Mouse (Mus musculus): Measurements from ENCODE around the gene Rhbg. TPM values are rescaled to one million over a fixed set of nuclear protein-coding genes. Genes with fewer than 3 reads are reported as not detected.

The Rhbg gene
- polyA plus RNA-seq, 1 experiment from 2014 or later: 0.26 TPM

DNA sequence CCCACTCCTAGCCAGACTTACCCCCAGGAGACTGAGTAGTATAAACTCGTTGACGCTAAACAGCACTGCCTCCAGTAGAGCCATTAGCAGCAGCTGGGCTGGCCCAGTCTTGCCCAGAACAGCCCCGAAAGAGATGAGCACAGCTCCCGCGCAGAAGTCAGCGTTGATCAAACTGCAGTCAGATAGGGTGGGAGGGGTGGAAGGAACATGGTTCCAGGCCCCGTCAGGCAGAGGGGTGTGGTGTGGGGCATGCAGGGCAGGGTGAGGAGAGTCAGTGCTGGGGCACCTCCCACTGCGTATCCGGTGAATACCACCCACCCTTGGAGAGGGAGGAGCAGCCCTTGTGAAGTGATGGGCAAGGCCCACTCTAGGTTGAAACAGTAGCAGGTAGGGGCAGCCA lies 6.8 kb downstream of the Rhbg start:
- no peak for DNase-seq (ENCODE audit: low spot score)
- Histone ChIP-seq H3K27me3 (replicated peaks; ENCODE audit: control insufficient read depth, insufficient read depth, low read length) (peaks cover 23% of the 10 kb centered on the region), H3K9me3 (ENCODE audit: control insufficient read depth, low read length) (no peaks in the 10 kb centered on the region), H3K36me3 (ENCODE audit: control insufficient read depth, insufficient read depth, low read length) (no peaks in the 10 kb centered on the region), H3K4me2 (ENCODE audit: low read length) (no peak overlapping the region), H3K4me3 (ENCODE audit: low read depth, low read length) (no peak overlapping the region), H3K9ac (ENCODE audit: low read length) (no peak overlapping the region), H3K27ac (ENCODE audit: low read depth) (no peak overlapping the region), H3K4me1 (replicated peaks; ENCODE audit: control insufficient read depth, insufficient read depth, low read length) (no peaks in the 10 kb centered on the region)
- WGBS: 39% methylated on average over 9 of the region's 9 CpGs
- ATAC-seq (replicated peaks; ENCODE audit: low FRiP score, low TSS enrichment, low read depth): no peak

DNA sequence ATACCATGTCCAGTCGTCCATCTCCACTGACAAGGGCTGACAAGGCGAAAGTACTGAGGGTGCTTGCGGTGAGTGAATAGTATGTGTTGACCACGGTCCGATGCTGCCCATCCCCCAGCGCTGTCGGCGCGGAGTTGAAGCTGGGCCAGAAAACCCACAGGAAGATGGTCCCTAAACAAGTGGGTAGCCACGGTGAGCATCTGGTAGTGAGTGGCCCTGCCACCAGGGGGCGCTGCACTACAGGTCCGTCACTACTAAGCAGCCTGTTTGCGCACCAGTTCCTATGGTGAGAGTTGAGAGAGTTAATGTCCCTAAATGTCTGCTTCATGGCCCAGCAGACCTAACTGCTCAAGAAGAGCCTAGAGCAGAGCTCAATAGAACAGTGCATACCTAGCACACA lies 8.7 kb downstream of the Rhbg start:
- no peaks in the 10 kb centered on the region for H3K36me3 ChIP-seq (ENCODE audit: control insufficient read depth, insufficient read depth, low read length)
- no peak overlapping the region for H3K9ac ChIP-seq (ENCODE audit: low read length)
- no peaks in the 10 kb centered on the region for H3K9me3 ChIP-seq (ENCODE audit: control insufficient read depth, low read length)
- no peak overlapping the region for H3K4me3 ChIP-seq (ENCODE audit: low read depth, low read length)
- DNase-seq (ENCODE audit: low spot score): peak; percentile 86
- H3K27me3 ChIP-seq (replicated peaks; ENCODE audit: control insufficient read depth, insufficient read depth, low read length): peaks cover 41% of the 10 kb centered on the region
- WGBS: 26% methylated on average over 13 of the region's 13 CpGs
- no peak; the same call in 1 of the 2 replicates for ATAC-seq (replicated peaks; ENCODE audit: low FRiP score, low TSS enrichment, low read depth)
- H3K4me2 ChIP-seq (ENCODE audit: low read length): no peak overlapping the region
- no peak overlapping the region for H3K27ac ChIP-seq (ENCODE audit: low read depth)
- H3K4me1 ChIP-seq (replicated peaks; ENCODE audit: control insufficient read depth, insufficient read depth, low read length): no peaks in the 10 kb centered on the region

- WGBS: 22% methylated on average over 2 of the region's 2 CpGs
- Histone ChIP-seq H3K27ac (ENCODE audit: low read depth) (no peak overlapping the region), H3K4me2 (ENCODE audit: low read length) (no peak overlapping the region), H3K36me3 (ENCODE audit: control insufficient read depth, insufficient read depth, low read length) (no peaks in the 10 kb centered on the region), H3K9me3 (ENCODE audit: control insufficient read depth, low read length) (no peaks in the 10 kb centered on the region), H3K27me3 (replicated peaks; ENCODE audit: control insufficient read depth, insufficient read depth, low read length) (peaks cover 58% of the 10 kb centered on the region), H3K4me3 (ENCODE audit: low read depth, low read length) (no peak overlapping the region), H3K9ac (ENCODE audit: low read length) (no peak overlapping the region), H3K4me1 (replicated peaks; ENCODE audit: control insufficient read depth, insufficient read depth, low read length) (no peaks in the 10 kb centered on the region)
- no peak for ATAC-seq (replicated peaks; ENCODE audit: low FRiP score, low TSS enrichment, low read depth)
- DNase-seq (ENCODE audit: low spot score): no peak
Observed at GRCm38 (mm10) chr3:88244071-88244470, 10.4 kb downstream of the Rhbg start.

DNA sequence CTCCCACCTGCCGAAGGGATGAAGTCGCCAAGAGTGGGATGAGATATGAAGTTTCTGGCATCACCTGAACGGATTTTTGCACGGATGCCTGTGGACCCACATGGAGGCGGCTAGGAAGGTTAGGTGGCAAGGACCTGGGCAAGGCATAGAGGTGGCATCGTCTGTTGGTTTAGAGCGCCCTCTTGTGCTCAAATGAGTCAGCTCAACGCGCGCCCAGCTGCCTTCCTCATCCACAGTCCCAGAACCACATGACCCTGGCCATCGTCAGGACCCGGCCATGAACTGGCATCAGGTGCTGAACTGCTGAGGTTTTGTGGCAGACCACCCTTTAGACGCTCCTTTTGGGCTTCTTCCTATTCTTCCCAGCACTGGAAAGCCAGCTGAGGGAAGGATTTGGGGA lies 12.0 kb downstream of the Rhbg start:
- H3K4me3 ChIP-seq (ENCODE audit: low read depth, low read length): no peak overlapping the region
- H3K27ac ChIP-seq (ENCODE audit: low read depth): no peak overlapping the region
- no peaks in the 10 kb centered on the region for H3K9me3 ChIP-seq (ENCODE audit: control insufficient read depth, low read length)
- H3K4me1 ChIP-seq (replicated peaks; ENCODE audit: control insufficient read depth, insufficient read depth, low read length): no peaks in the 10 kb centered on the region
- H3K36me3 ChIP-seq (ENCODE audit: control insufficient read depth, insufficient read depth, low read length): no peaks in the 10 kb centered on the region
- 2% methylated on average over 13 of the region's 13 CpGs for WGBS
- H3K27me3 ChIP-seq (replicated peaks; ENCODE audit: control insufficient read depth, insufficient read depth, low read length): peaks cover 73% of the 10 kb centered on the region
- no peak overlapping the region for H3K4me2 ChIP-seq (ENCODE audit: low read length)
- no peak overlapping the region for H3K9ac ChIP-seq (ENCODE audit: low read length)
- ATAC-seq (replicated peaks; ENCODE audit: low FRiP score, low TSS enrichment, low read depth) (no peak), DNase-seq (ENCODE audit: low spot score) (peak; percentile 85)

DNA sequence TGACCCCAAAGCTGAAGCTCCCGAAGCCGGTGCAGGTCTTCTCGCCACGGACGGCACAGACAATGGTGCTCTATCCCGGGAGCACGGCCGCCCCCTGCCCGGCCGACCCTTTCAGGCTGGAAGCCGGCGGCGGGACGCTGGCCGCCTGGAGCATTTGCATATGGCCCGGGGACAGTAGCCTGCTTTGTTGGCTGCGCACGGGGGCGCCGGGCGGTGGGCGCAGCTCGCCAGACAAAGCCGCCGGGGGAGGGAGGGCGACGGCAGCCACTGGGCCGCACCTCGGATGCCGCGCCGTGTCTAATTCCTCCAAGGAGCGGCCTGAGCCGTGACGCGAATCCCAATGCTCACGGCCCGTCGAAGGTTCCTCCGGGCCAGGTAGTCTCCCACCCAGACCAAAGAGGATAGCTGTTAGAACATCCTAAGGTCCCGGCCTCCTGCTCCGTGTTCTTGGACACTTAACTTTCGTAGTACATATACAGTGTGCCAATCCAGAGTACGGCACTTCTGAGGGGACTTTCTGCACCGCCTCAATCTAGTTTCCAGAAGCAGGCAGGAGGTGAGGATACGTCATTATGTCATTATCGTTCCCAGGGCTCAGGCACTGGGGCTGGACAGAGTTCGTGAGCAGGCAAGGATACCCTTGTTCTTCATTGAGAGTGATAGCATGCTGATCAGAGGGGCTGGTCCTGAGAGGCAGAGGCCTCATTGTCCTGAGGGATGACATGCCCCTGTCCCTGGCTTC lies 13.3 kb downstream of the Rhbg start:
- Histone ChIP-seq H3K4me1 (replicated peaks; ENCODE audit: control insufficient read depth, insufficient read depth, low read length) (no peaks in the 10 kb centered on the region), H3K9ac (ENCODE audit: low read length) (no peak overlapping the region), H3K27me3 (replicated peaks; ENCODE audit: control insufficient read depth, insufficient read depth, low read length) (peaks cover 80% of the 10 kb centered on the region), H3K27ac (ENCODE audit: low read depth) (no peak overlapping the region), H3K4me3 (ENCODE audit: low read depth, low read length) (no peak overlapping the region), H3K9me3 (ENCODE audit: control insufficient read depth, low read length) (no peaks in the 10 kb centered on the region), H3K36me3 (ENCODE audit: control insufficient read depth, insufficient read depth, low read length) (no peaks in the 10 kb centered on the region), H3K4me2 (ENCODE audit: low read length) (peak overlapping the region; percentile 30)
- ATAC-seq (replicated peaks; ENCODE audit: low FRiP score, low TSS enrichment, low read depth) (no peak), DNase-seq (ENCODE audit: low spot score) (no peak)
- WGBS: 3% methylated on average over 48 of the region's 48 CpGs

DNA sequence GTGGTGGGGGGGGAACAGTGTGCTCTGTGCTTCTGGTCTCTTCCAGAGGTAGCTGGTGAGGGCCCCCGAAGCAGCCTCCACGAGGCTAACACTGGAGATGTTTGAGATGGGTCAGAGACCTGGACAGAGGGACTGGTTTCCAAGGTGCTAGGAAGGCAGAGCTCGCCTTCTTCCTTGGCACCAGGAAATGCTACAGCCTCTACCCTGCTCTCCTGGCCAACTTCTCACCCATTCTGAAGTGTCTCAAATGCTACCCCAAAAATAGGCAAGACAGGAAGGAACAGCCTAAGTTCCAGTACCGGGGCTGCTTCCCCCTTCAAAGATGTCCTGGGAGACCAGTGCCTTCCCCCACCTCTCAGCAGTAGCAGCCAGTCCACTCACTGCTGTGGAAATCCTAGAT lies 15.1 kb downstream of the Rhbg start:
- no peak for ATAC-seq (replicated peaks; ENCODE audit: low FRiP score, low TSS enrichment, low read depth)
- no peaks in the 10 kb centered on the region for H3K36me3 ChIP-seq (ENCODE audit: control insufficient read depth, insufficient read depth, low read length)
- H3K9ac ChIP-seq (ENCODE audit: low read length): no peak overlapping the region
- H3K27ac ChIP-seq (ENCODE audit: low read depth): no peak overlapping the region
- peaks cover 68% of the 10 kb centered on the region for H3K27me3 ChIP-seq (replicated peaks; ENCODE audit: control insufficient read depth, insufficient read depth, low read length)
- H3K9me3 ChIP-seq (ENCODE audit: control insufficient read depth, low read length): no peaks in the 10 kb centered on the region
- DNase-seq (ENCODE audit: low spot score): no peak
- 64% methylated on average over 4 of the region's 4 CpGs for WGBS
- H3K4me1 ChIP-seq (replicated peaks; ENCODE audit: control insufficient read depth, insufficient read depth, low read length): no peaks in the 10 kb centered on the region
- H3K4me2 ChIP-seq (ENCODE audit: low read length): no peak overlapping the region
- H3K4me3 ChIP-seq (ENCODE audit: low read depth, low read length): no peak overlapping the region

DNA sequence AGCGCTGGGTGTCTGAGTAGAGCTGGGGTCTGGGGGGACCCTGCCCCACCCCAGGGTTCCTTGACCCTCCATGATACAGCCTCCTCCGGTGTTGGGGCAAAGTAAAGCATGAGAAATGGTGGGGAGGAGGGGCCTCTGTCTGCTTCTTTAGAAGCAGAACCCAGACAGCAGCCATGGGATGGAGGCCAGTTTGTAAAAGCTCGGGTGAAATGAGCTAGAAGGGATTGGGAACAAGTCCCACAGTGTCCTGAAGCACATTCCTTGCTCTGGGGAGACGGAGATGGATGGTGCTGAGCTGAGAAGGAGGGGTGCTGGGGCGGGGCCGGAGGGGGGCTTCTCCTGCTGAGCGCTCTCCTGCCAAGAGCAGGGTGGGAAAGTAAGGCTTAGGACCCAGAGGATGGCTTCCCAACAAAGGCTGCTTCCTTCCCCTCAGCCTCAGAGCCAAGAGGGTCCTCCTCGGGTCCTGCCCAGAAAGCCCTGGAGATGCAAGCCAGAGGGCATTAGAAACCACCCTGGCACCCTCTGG lies 15.6 kb downstream of the Rhbg start:
- H3K27ac ChIP-seq (ENCODE audit: low read depth): no peak overlapping the region
- no peak overlapping the region for H3K4me3 ChIP-seq (ENCODE audit: low read depth, low read length)
- no peaks in the 10 kb centered on the region for H3K36me3 ChIP-seq (ENCODE audit: control insufficient read depth, insufficient read depth, low read length)
- 39% methylated on average over 8 of the region's 8 CpGs for WGBS
- no peak overlapping the region for H3K4me2 ChIP-seq (ENCODE audit: low read length)
- peaks cover 69% of the 10 kb centered on the region for H3K27me3 ChIP-seq (replicated peaks; ENCODE audit: control insufficient read depth, insufficient read depth, low read length)
- no peaks in the 10 kb centered on the region for H3K4me1 ChIP-seq (replicated peaks; ENCODE audit: control insufficient read depth, insufficient read depth, low read length)
- DNase-seq (ENCODE audit: low spot score) (no peak), ATAC-seq (replicated peaks; ENCODE audit: low FRiP score, low TSS enrichment, low read depth) (no peak)
- H3K9ac ChIP-seq (ENCODE audit: low read length): no peak overlapping the region
- no peaks in the 10 kb centered on the region for H3K9me3 ChIP-seq (ENCODE audit: control insufficient read depth, low read length)

GRCm38 (mm10) chr3:88237556-88238194 lies 16.8 kb downstream of the Rhbg start:
- ATAC-seq (replicated peaks; ENCODE audit: low FRiP score, low TSS enrichment, low read depth): no peak
- no peaks in the 10 kb centered on the region for H3K9me3 ChIP-seq (ENCODE audit: control insufficient read depth, low read length)
- no peaks in the 10 kb centered on the region for H3K36me3 ChIP-seq (ENCODE audit: control insufficient read depth, insufficient read depth, low read length)
- H3K4me1 ChIP-seq (replicated peaks; ENCODE audit: control insufficient read depth, insufficient read depth, low read length): no peaks in the 10 kb centered on the region
- DNase-seq (ENCODE audit: low spot score): no peak
- WGBS: 7% methylated on average over 10 of the region's 10 CpGs
- H3K27ac ChIP-seq (ENCODE audit: low read depth): no peak overlapping the region
- H3K9ac ChIP-seq (ENCODE audit: low read length): no peak overlapping the region
- H3K27me3 ChIP-seq (replicated peaks; ENCODE audit: control insufficient read depth, insufficient read depth, low read length): peaks cover 66% of the 10 kb centered on the region
- no peak overlapping the region for H3K4me3 ChIP-seq (ENCODE audit: low read depth, low read length)
- H3K4me2 ChIP-seq (ENCODE audit: low read length): no peak overlapping the region

GRCm38 (mm10) chr3:88237161-88237555 lies 17.4 kb downstream of the Rhbg start:
- ATAC-seq (replicated peaks; ENCODE audit: low FRiP score, low TSS enrichment, low read depth): no peak
- no peak overlapping the region for H3K27ac ChIP-seq (ENCODE audit: low read depth)
- H3K27me3 ChIP-seq (replicated peaks; ENCODE audit: control insufficient read depth, insufficient read depth, low read length): peaks cover 61% of the 10 kb centered on the region

More at GRCm38 (mm10) chr3:88237161-88237555, 17.4 kb downstream of the Rhbg start:
- Histone ChIP-seq H3K4me1 (replicated peaks; ENCODE audit: control insufficient read depth, insufficient read depth, low read length) (no peaks in the 10 kb centered on the region), H3K9ac (ENCODE audit: low read length) (no peak overlapping the region), H3K4me3 (ENCODE audit: low read depth, low read length) (no peak overlapping the region), H3K36me3 (ENCODE audit: control insufficient read depth, insufficient read depth, low read length) (no peaks in the 10 kb centered on the region), H3K4me2 (ENCODE audit: low read length) (no peak overlapping the region), H3K9me3 (ENCODE audit: control insufficient read depth, low read length) (no peaks in the 10 kb centered on the region)
- DNase-seq (ENCODE audit: low spot score): no peak
- WGBS: 32% methylated on average over 6 of the region's 6 CpGs

All from intestine, embryonic 14.5 days (tissue).